Mouse (Mus musculus) brown adipose tissue, adult 24 weeks (tissue): Measurements from ENCODE around the gene Mis18bp1. TPM values are rescaled to one million over a fixed set of nuclear protein-coding genes. Genes with fewer than 3 reads are reported as not detected.

Experiments used
- H3K27ac ChIP-seq: fragments of 200-500 bp; replicated peaks from 2 replicates; pipeline ENCODE4 v1.5.1; 2012; ENCODE audit warnings: low read depth, mild to moderate bottlenecking, low read length
- H3K4me1 ChIP-seq: fragments of 200-500 bp; 2 replicates; pipeline ENCODE4 v1.6.1; 2012; ENCODE audit warnings: low read length, mixed read lengths; ENCODE audit not compliant: control insufficient read depth, insufficient read depth, insufficient read length
- H3K4me3 ChIP-seq: fragments of 200-500 bp; 2 replicates; pipeline ENCODE4 v1.5.1; 2012; ENCODE audit warnings: low read depth, mild to moderate bottlenecking, low read length, moderate library complexity; ENCODE audit not compliant: insufficient read depth
- polyA plus RNA-seq: library from polyadenylated mRNA; stranded (reverse); fragments of >200 nt; gene quantifications from 2 replicates; pipeline ENCODE4 v1.2.4, GENCODE M21; 2012; ENCODE audit not compliant: missing spikeins, insufficient read depth, insufficient read length

The Mis18bp1 gene
- polyA plus RNA-seq, 1 experiment = not detected

DNA sequence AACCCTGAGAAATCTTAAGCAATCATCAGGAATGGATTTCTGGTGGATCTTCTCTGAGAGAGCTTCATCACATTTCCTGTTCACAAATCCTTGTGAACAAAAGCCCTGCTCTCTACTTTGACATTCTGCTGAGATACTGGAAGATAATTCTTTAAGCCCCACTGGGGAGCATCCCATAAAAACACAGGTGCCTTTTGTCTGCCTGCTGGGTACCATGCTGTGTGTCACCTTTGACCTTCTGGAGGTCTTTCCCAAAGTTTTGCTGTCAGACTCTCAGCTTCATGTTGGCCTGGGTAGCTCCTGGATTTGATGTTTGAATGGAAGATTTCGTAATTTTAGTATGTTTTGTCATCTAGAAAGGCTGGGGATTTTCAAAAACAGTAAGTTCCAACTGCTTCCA, 63.7 kb downstream of the Mis18bp1 start:
- H3K4me3 ChIP-seq = no peak overlapping the region
- H3K4me1 ChIP-seq = no peaks in the 10 kb centered on the region
- H3K27ac ChIP-seq = no peak overlapping the region

Other genes with a start within 250 kb of the Mis18bp1 start
- gene Klhl28, start 207.1 kb downstream of the Mis18bp1 start, polyA plus RNA-seq = 3.7 and 5.0 TPM in 2 replicates
- 5.2 and 5.4 TPM in 2 replicates for gene Togaram1, start 206.8 kb downstream of the Mis18bp1 start, polyA plus RNA-seq
- 13.0 and 14.0 TPM in 2 replicates for gene Prpf39, start 136.3 kb downstream of the Mis18bp1 start, polyA plus RNA-seq
- 136 and 207 TPM in 2 replicates for gene Fkbp3, start 98.6 kb downstream of the Mis18bp1 start, polyA plus RNA-seq
- gene Fancm, start 97.0 kb downstream of the Mis18bp1 start, polyA plus RNA-seq = 7.4 and 8.1 TPM in 2 replicates
- gene Wdr20rt, start 52.9 kb upstream of the Mis18bp1 start, polyA plus RNA-seq = not detected in 2 replicates